Mouse (Mus musculus): ENCODE data around the gene Prss33.

The Prss33 gene

DNA sequence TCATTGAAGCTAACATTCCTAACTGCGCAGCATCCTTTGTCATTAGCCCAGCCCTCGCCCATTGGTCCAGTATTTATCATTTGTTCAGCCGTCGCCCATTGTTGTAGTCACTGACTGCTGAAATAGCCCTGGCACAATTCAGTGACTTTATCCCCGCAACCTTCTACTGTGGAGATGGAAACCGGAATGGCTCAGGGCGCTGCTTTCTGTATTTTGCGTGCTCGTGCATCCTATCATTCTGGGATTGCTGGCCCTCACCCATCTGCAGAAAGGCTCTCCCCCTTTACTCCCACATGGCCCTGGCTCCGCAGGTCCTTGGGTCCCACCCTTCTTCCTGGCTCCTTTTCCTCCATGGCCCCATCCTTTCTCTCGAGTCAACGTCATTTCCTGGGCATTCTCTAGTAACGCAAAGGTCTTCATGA lies 49.3 kb downstream of the Prss33 start:
- DNase-seq (ENCODE audit: low spot score in 2 of 2): no peak

DNA sequence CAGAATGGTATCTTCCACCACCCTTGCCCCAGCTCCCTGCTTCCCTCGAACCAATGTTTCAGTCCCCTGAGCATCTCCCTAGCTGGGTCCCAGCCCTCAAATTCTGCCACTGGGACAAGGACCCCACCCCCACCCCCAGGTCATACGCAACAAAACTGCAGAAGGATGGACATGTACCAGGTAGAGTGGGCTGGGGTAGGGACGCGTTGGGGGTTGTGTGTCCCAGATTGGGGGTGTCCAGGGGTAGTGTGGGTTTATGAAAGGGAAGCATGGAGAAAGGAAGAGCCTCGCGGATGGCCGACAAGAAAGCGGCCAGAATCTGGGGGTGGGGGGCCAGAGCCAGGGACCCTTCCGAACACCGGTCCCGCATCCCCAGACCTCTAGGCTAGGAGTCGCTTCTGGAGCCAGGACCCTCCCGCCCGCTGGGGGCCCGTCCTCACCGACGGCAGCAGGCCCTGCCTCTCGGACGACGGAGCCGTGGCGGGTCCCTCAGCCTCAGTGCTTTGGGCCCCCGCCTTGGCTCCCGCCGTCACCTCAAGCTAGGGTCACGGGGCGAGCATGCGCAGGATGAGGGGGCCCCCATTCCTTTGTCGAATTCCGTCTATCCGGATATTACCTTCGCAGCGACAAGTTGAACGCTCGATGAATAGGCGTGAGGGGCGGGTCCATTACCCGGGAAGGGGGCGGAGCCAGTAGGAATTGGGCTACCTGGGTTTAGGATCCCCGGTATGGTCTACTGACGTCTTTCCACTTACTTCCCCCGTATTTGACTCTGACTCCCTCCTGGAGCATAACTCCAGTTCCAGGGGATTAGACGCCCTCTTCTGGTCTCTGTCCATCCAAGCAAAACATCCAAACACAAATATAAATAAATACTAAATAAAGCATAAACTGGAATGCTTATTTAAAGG lies 50.0 kb downstream of the Prss33 start, which contains the start of gene Flywch2:
Gene Flywch2, minus strand, starts transcription at position 521 of the 911 bp plus-strand sequence.
- peak; percentile 27 to 50 for DNase-seq (ENCODE audit: low spot score in 2 of 2)

DNA sequence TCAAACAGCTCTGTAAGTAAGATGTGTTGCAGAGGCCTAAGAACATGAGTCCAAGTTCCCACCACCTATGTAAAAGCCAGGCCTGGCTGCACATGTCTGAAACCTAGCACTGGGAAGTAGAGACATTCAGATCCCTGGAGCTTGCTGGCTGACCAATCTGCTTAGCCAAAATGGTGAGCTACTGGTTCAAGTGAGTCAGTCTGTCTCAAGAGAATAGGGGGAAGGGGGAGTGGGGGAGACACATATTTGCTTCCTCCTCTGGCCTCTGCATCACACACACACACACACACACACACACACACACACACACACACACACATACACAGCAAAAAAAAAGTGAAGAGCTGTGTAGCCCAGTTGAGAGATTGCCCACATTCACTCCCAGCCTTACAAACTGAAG lies 52.5 kb downstream of the Prss33 start:
- DNase-seq (ENCODE audit: low spot score in 2 of 2): no peak

All from spleen, postnatal 14 days (tissue).